Mouse (Mus musculus) liver, adult 2 months (tissue): ENCODE results near the gene Tgm5. TPM values are rescaled to one million over a fixed set of nuclear protein-coding genes. Genes with fewer than 3 reads are reported as not detected.

ENCODE experiments used
- DNase-seq: peaks from one replicate; pipeline ENCODE4 v3.0.0-alpha.2; 2011; ENCODE audit warnings: low read depth, low spot score; ENCODE audit errors: extremely low read depth
- H3K27ac ChIP-seq: fragments of 200-500 bp; replicated peaks from 2 replicates; pipeline ENCODE4 v1.5.1; 2012; ENCODE audit warnings: low read depth, mild to moderate bottlenecking, control low read depth, inconsistent platforms, low read length; ENCODE audit not compliant: insufficient read depth
- H3K27me3 ChIP-seq: fragments of 200-500 bp; 2 replicates; pipeline ENCODE4 v1.6.1; 2012; ENCODE audit warnings: mild to moderate bottlenecking, moderate library complexity, low read length, inconsistent platforms; ENCODE audit not compliant: control insufficient read depth, insufficient read depth
- H3K36me3 ChIP-seq: fragments of 200-500 bp; 2 replicates; pipeline ENCODE4 v1.6.1; 2012; ENCODE audit warnings: low read length, inconsistent platforms; ENCODE audit not compliant: control insufficient read depth, insufficient read depth
- H3K4me1 ChIP-seq: fragments of 200-500 bp; 2 replicates; pipeline ENCODE4 v1.6.1; 2011; ENCODE audit warnings: low read length; ENCODE audit not compliant: control insufficient read depth, insufficient read depth
- H3K4me3 ChIP-seq: fragments of 200-500 bp; 2 replicates; pipeline ENCODE4 v1.5.1; 2011; ENCODE audit warnings: low read depth, mild to moderate bottlenecking, control low read depth, low read length, moderate library complexity; ENCODE audit not compliant: insufficient read depth
- H3K79me2 ChIP-seq: fragments of 200-500 bp; 2 replicates; pipeline ENCODE4 v1.6.1; 2012; ENCODE audit warnings: inconsistent platforms, mild to moderate bottlenecking, low read length, moderate library complexity; ENCODE audit not compliant: control insufficient read depth, insufficient read depth
- H3K9ac ChIP-seq: fragments of 200-500 bp; 2 replicates; pipeline ENCODE4 v1.6.1; 2012; ENCODE audit warnings: low read depth, mild to moderate bottlenecking, control low read depth, inconsistent platforms, low read length
- CTCF ChIP-seq: fragments of 200-500 bp; IDR thresholded peaks from 2 replicates; pipeline ENCODE4 v1.5.1; 2011; ENCODE audit warnings: low read depth, low read length, control low read depth
- POLR2A ChIP-seq: fragments of 200-500 bp; IDR thresholded peaks from 2 replicates; pipeline ENCODE4 v1.6.1; 2011; ENCODE audit warnings: low read length, control low read depth; ENCODE audit not compliant: insufficient read depth; ENCODE audit errors: extremely low read depth
- WGBS: fragments of 180-500 bp; shearing (Covaris S2); methylation state at CpG from one replicate; pipeline ENCODE4 v1.1.7; 2018; 5-methylcytosine and 5-hydroxymethylcytosine counted together
- polyA plus RNA-seq: library from polyadenylated mRNA; depleted of rRNA; stranded (reverse); fragments of >200 nt; gene quantifications from 2 replicates; pipeline ENCODE4 v1.2.3, GENCODE M21; 2012
- total RNA-seq: library from RNA; depleted of rRNA; stranded (reverse); fragments of >200 nt; gene quantifications from 2 replicates; pipeline ENCODE4 v1.2.3, GENCODE M21; 2014

Tgm5 gene
- total and polyA plus RNA-seq, 2 experiments, result not detected

- H3K4me1 ChIP-seq, result no peaks in the 10 kb centered on the region
- WGBS, result 87% methylated on average over 2 of the region's 2 CpGs
- no peaks in the 10 kb centered on the region for H3K27me3 ChIP-seq
- no peak overlapping the region for H3K27ac ChIP-seq
- H3K36me3 ChIP-seq, result peaks cover 49% of the 10 kb centered on the region
- TF ChIP-seq POLR2A (no peak), CTCF (no peak)
- no peak for DNase-seq
- no peaks in the 10 kb centered on the region for H3K79me2 ChIP-seq
- H3K9ac ChIP-seq, result no peak overlapping the region
- H3K4me3 ChIP-seq, result no peak overlapping the region
These were observed 70.1 kb downstream of the Tgm5 start for GRCm38 (mm10) chr2:121015507-121015906.

GRCm38 (mm10) chr2:121012676-121013075, 73.0 kb downstream of the Tgm5 start:
- DNase-seq, result no peak
- TF ChIP-seq POLR2A (no peak), CTCF (no peak)
- 94% methylated on average over 9 of the region's 9 CpGs for WGBS
- H3K4me1 ChIP-seq, result no peaks in the 10 kb centered on the region; the same call in 1 of the 2 replicates
- H3K9ac ChIP-seq, result no peak overlapping the region
- H3K4me3 ChIP-seq, result no peak overlapping the region
- no peaks in the 10 kb centered on the region for H3K27me3 ChIP-seq
- no peaks in the 10 kb centered on the region for H3K79me2 ChIP-seq
- H3K27ac ChIP-seq, result no peak overlapping the region
- H3K36me3 ChIP-seq, result peaks cover 45% of the 10 kb centered on the region

GRCm38 (mm10) chr2:121009071-121009677, 76.5 kb downstream of the Tgm5 start:
- Histone ChIP-seq H3K9ac (no peak overlapping the region), H3K4me3 (peak overlapping the region; percentile 95), H3K79me2 (no peaks in the 10 kb centered on the region), H3K27me3 (no peaks in the 10 kb centered on the region), H3K4me1 (no peaks in the 10 kb centered on the region; the same call in 1 of the 2 replicates), H3K36me3 (peaks cover 20% of the 10 kb centered on the region), H3K27ac (no peak overlapping the region)
- WGBS, result 31% methylated on average over 5 of the region's 5 CpGs
- no peak for TF ChIP-seq CTCF
- no peak for TF ChIP-seq POLR2A
- no peak for DNase-seq

GRCm38 (mm10) chr2:121008664-121009007, 77.0 kb downstream of the Tgm5 start:
- Histone ChIP-seq H3K27ac (no peak overlapping the region), H3K4me1 (no peaks in the 10 kb centered on the region; the same call in 1 of the 2 replicates), H3K27me3 (no peaks in the 10 kb centered on the region), H3K36me3 (peaks cover 16% of the 10 kb centered on the region), H3K4me3 (peak overlapping the region; percentile 95), H3K79me2 (no peaks in the 10 kb centered on the region), H3K9ac (peak overlapping the region; percentile 82)
- TF ChIP-seq POLR2A (no peak), CTCF (no peak)
- under 1% methylated on average over 12 of the region's 12 CpGs for WGBS
- DNase-seq, result no peak

GRCm38 (mm10) chr2:121007925-121008663, 77.5 kb downstream of the Tgm5 start, which contains the start of gene Ccndbp1:
TSS of gene Ccndbp1 (plus strand) at chr2:121008403.
- no peak within 1 kb of the TSS for H3K27ac ChIP-seq
- no peaks in the 10 kb centered on the region; the same call in 1 of the 2 replicates for H3K4me1 ChIP-seq
- H3K36me3 ChIP-seq, result peaks cover 14% of the 10 kb centered on the region; the same call in 1 of the 2 replicates
- H3K4me3 ChIP-seq, result peak within 1 kb of the TSS; percentile 95
- H3K9ac ChIP-seq, result peak within 1 kb of the TSS; percentile 82
- TF ChIP-seq POLR2A (peak; percentile 55; the same call in 1 of the 2 replicates), CTCF (no peak)
- DNase-seq, result peak; percentile 86
- no peaks in the 10 kb centered on the region for H3K79me2 ChIP-seq
- WGBS, result under 1% methylated on average over 34 of the region's 34 CpGs
- H3K27me3 ChIP-seq, result no peaks in the 10 kb centered on the region
